Mouse (Mus musculus) liver, embryonic 14.5 days (tissue): ENCODE data around the gene Fads3. TPM values are rescaled to one million over a fixed set of nuclear protein-coding genes. Genes with fewer than 3 reads are reported as not detected.

Source experiments
- ATAC-seq: fragments of 200-750 bp; cut with Nextera tagmentation; 2 replicates; pipeline ENCODE4 v1.8.0; 2017; ENCODE audit warnings: moderate number of reproducible peaks, mild to moderate bottlenecking, moderate library complexity; ENCODE audit not compliant: insufficient read depth
- DNase-seq, 3 experiments: peaks; one replicate each; pipeline ENCODE4 v3.0.0-alpha.2; 2012 to 2013; ENCODE audit warnings: low read depth in 3 of 3, low spot score in 3 of 3
- H3K27ac ChIP-seq: fragments of 300-500 bp; sonication (generic); 2 replicates; pipeline ENCODE4 v1.5.1; 2014; ENCODE audit warnings: moderate library complexity, mild to moderate bottlenecking, control low read depth, inconsistent platforms
- H3K27me3 ChIP-seq: fragments of 300-500 bp; sonication (generic); 2 replicates; pipeline ENCODE4 v1.6.1; 2014; ENCODE audit warnings: mild to moderate bottlenecking, low read length, moderate library complexity; ENCODE audit not compliant: control insufficient read depth, insufficient read depth
- H3K36me3 ChIP-seq: fragments of 300-500 bp; sonication (generic); replicated peaks from 2 replicates; pipeline ENCODE4 v1.6.1; 2014; ENCODE audit warnings: low read depth; ENCODE audit not compliant: control insufficient read depth, insufficient read depth
- H3K4me1 ChIP-seq, 2 experiments: fragments of 200-500 bp in 1 of 2; fragments of 300-500 bp in 1 of 2; sonication (generic) in 1 of 2; replicated peaks; 2 replicates each; pipeline ENCODE4 v1.6.1; 2012 to 2014; ENCODE audit warnings: antibody characterized with exemption in 1 of 2, inconsistent platforms in 1 of 2, low read length in 1 of 2; ENCODE audit not compliant: control insufficient read depth in 2 of 2, insufficient read depth in 2 of 2
- H3K4me2 ChIP-seq: fragments of 300-500 bp; sonication (generic); 2 replicates; pipeline ENCODE4 v1.6.1; 2014; ENCODE audit warnings: low read depth, mild to moderate bottlenecking, control low read depth, moderate library complexity
- H3K4me3 ChIP-seq, 2 experiments: fragments of 200-500 bp in 1 of 2; fragments of 300-500 bp in 1 of 2; sonication (generic) in 1 of 2; 2 replicates each; pipeline ENCODE4 v1.5.1; 2012 to 2014; ENCODE audit warnings: low read depth in 2 of 2, low read length in 2 of 2, mild to moderate bottlenecking in 2 of 2, control low read depth in 1 of 2, inconsistent platforms in 1 of 2, moderate library complexity in 1 of 2; ENCODE audit not compliant: insufficient read depth in 1 of 2
- H3K9ac ChIP-seq: fragments of 300-500 bp; sonication (generic); replicated peaks from 2 replicates; pipeline ENCODE4 v1.6.1; 2014; ENCODE audit warnings: mild to moderate bottlenecking, control low read depth, moderate library complexity
- H3K9me3 ChIP-seq: fragments of 300-500 bp; sonication (generic); 2 replicates; pipeline ENCODE4 v1.6.1; 2016; ENCODE audit warnings: low read length, mixed read lengths; ENCODE audit not compliant: control insufficient read depth
- CTCF ChIP-seq: IDR thresholded peaks from 2 replicates; pipeline ENCODE4 v1.5.1; 2016; ENCODE audit warnings: antibody characterized with exemption, low read depth, control low read depth
- EP300 ChIP-seq: IDR thresholded peaks from 2 replicates; pipeline ENCODE4 v1.6.1; 2016; ENCODE audit warnings: antibody characterized with exemption, low read depth
- WGBS: fragments of 180-500 bp; shearing (Covaris S2); extraction: QIAGEN DNeasy Blood & Tissue Kit; methylation state at CpG from one replicate; pipeline ENCODE4 v1.1.7; 2014; ENCODE audit not compliant: insufficient replicate concordance; 5-methylcytosine and 5-hydroxymethylcytosine counted together
- polyA plus RNA-seq, 2 experiments: library from polyadenylated mRNA; depleted of rRNA in 1 of 2; stranded (reverse) in 1 of 2; unstranded in 1 of 2; fragments of >200 nt; fragmentation: Nextera tagmentation in 1 of 2; extraction: Ambion mirVana in 1 of 2; gene quantifications; 2 replicates each; pipeline versions ENCODE4 v1.2.1 to v1.2.3; 2012 to 2014

The Fads3 gene
- polyA plus RNA-seq, 2 experiments = 4.4 to 8.2 TPM

DNA sequence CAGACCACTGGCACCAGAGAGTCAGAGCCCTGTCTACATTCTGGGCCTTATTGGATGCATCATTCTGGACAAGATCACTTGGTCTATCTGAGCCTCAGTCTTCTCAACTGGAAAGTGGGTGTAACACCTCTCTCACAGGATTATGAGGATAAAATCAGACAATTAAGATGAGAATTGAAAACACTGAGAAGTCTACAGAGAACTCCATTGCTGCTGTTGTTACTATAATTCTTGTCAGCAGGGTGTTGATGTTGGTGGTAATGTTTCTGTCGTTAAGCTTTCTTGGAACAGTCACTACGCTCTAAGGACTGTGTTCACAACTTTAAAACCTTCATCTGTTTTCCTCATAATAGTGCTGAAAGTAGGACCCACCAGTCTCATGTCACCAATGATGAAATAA is 65.3 kb downstream of the Fads3 start:
- Histone ChIP-seq H3K27me3 (no peaks in the 10 kb centered on the region), H3K4me1 (peaks cover 17 to 30% of the 10 kb centered on the region in 2 experiments), H3K9me3 (no peaks in the 10 kb centered on the region), H3K9ac (no peak overlapping the region), H3K4me2 (no peak overlapping the region), H3K36me3 (no peaks in the 10 kb centered on the region), H3K4me3 (no peak overlapping the region), H3K27ac (no peak overlapping the region)
- 79% methylated on average over 2 of the region's 2 CpGs for WGBS
- DNase-seq (no peak), ATAC-seq (no peak)
- no peak for TF ChIP-seq CTCF
- no peak for TF ChIP-seq EP300

DNA sequence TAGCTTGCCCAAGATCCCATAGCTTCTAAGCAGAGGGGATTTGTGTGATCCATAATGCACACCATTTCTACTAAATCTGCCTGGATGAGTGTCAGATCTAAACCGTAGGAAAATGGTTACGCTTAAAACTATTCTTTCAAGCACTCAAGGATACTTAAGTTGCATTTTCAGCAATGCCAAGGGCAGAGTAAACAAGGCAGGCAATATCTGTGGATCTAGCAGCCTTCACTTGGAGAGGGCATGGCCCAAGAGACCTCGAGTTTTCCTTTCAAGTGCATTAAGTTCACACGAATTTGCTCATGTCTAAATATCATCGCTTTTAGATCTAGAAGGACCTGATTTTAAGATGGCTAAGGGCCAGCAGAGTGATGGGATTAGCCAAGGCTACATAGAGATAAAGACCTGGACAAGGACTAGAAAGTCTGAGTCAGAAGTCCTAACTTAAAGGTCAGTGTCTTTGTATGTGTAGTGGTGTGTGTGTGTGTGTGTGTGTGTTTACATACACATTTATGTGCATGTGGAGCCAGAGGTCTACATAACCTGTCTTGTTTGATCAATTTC is 65.8 kb downstream of the Fads3 start:
- no peak for DNase-seq
- WGBS = 65% methylated on average over 5 of the region's 5 CpGs

DNA sequence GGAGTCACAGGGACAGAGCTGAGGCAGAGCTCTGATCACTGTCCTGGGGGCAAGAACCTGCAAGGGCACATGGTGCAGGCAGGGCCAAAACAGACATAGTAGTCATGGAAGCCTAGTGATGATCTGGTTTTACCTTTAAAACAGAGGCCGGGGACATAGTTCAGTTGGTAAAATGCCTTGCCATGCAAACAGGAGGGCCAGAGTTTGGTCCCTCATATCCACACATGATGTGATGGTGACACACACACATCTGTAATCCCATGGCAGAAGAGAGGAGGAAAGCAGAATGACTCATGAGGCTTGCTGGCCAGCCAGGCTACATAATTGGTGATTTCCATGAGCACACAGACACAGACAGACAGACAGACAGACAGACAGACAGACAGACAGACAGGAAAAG is 66.8 kb downstream of the Fads3 start:
- no peaks in the 10 kb centered on the region for H3K9me3 ChIP-seq
- H3K27me3 ChIP-seq = no peaks in the 10 kb centered on the region
- DNase-seq (no peak), ATAC-seq (no peak)
- H3K4me2 ChIP-seq = no peak overlapping the region
- 80% methylated on average over 1 of the region's 1 CpGs for WGBS
- H3K9ac ChIP-seq = no peak overlapping the region
- peaks cover 17 to 26% of the 10 kb centered on the region in 2 experiments for H3K4me1 ChIP-seq
- H3K27ac ChIP-seq = no peak overlapping the region
- no peak overlapping the region for H3K4me3 ChIP-seq
- TF ChIP-seq CTCF (no peak), EP300 (no peak)
- H3K36me3 ChIP-seq = no peaks in the 10 kb centered on the region

More for the DNA sequence above, 65.8 kb downstream of the Fads3 start:
- H3K27me3 ChIP-seq = no peaks in the 10 kb centered on the region
- H3K4me3 ChIP-seq = no peak overlapping the region
- H3K27ac ChIP-seq = no peak overlapping the region
- peaks cover 17 to 30% of the 10 kb centered on the region in 2 experiments for H3K4me1 ChIP-seq
- no peaks in the 10 kb centered on the region for H3K36me3 ChIP-seq
- no peaks in the 10 kb centered on the region for H3K9me3 ChIP-seq
- TF ChIP-seq CTCF = no peak
- TF ChIP-seq EP300 = no peak
- no peak overlapping the region for H3K4me2 ChIP-seq
- H3K9ac ChIP-seq = no peak overlapping the region
- ATAC-seq = no peak

DNA sequence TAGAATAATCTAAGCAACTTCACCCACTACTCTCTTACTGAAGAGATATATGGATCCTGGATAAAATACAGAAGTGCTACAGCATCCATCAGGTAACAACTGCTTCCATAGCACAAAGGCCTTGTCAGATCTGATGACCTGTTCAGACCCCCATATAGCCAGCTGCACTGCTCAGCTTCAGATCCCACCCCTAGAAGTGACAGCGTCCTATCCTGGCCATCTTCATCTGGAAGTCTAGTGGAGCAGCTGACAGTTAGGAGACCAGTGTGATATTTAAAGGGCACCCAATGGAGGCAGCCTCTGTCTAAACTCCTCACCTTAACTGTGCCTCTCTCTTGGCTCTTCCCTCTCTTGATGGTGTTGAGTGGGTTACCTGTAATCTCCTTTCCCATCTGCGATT is 67.3 kb downstream of the Fads3 start:
- no peak overlapping the region for H3K4me3 ChIP-seq
- 81% methylated on average over 2 of the region's 2 CpGs for WGBS
- H3K27ac ChIP-seq = no peak overlapping the region
- ATAC-seq = no peak
- no peak overlapping the region for H3K4me2 ChIP-seq
- no peaks in the 10 kb centered on the region for H3K36me3 ChIP-seq
- no peaks in the 10 kb centered on the region for H3K9me3 ChIP-seq
- no peak overlapping the region for H3K9ac ChIP-seq
- H3K27me3 ChIP-seq = no peaks in the 10 kb centered on the region
- peaks cover 17 to 24% of the 10 kb centered on the region in 2 experiments for H3K4me1 ChIP-seq
- DNase-seq = no peak
- TF ChIP-seq EP300 (no peak), CTCF (no peak)

Other genes starting within 250 kb of the Fads3 start
- gene Scgb2a2, start 194.0 kb upstream of the Fads3 start, polyA plus RNA-seq (2012; rRNA removed) = not detected in 2 replicates
- not detected in 2 replicates for gene Scgb2a2, start 194.0 kb upstream of the Fads3 start, polyA plus RNA-seq (2014; fragmentation: Nextera tagmentation; extraction: Ambion mirVana)
- gene Incenp, start 142.0 kb upstream of the Fads3 start, polyA plus RNA-seq (2012; rRNA removed) = 51.1 and 69.7 TPM in 2 replicates
- 72.0 and 86.3 TPM in 2 replicates for gene Incenp, start 142.0 kb upstream of the Fads3 start, polyA plus RNA-seq (2014; fragmentation: Nextera tagmentation; extraction: Ambion mirVana)
- 1,645 and 1,653 TPM in 2 replicates for gene Fth1, start 61.0 kb upstream of the Fads3 start, polyA plus RNA-seq (2012; rRNA removed)
- 3,787 and 3,976 TPM in 2 replicates for gene Fth1, start 61.0 kb upstream of the Fads3 start, polyA plus RNA-seq (2014; fragmentation: Nextera tagmentation; extraction: Ambion mirVana)
- 0.08 TPM in 1 of 2 replicates, not detected in the other for gene Best1, start 39.9 kb upstream of the Fads3 start, polyA plus RNA-seq (2012; rRNA removed)
- gene Best1, start 39.9 kb upstream of the Fads3 start, polyA plus RNA-seq (2014; fragmentation: Nextera tagmentation; extraction: Ambion mirVana) = 0.09 and 0.10 TPM in 2 replicates
- 116 and 122 TPM in 2 replicates for gene Rab3il1, start 39.9 kb upstream of the Fads3 start, polyA plus RNA-seq (2012; rRNA removed)
- 240 and 255 TPM in 2 replicates for gene Rab3il1, start 39.9 kb upstream of the Fads3 start, polyA plus RNA-seq (2014; fragmentation: Nextera tagmentation; extraction: Ambion mirVana)
- 41.9 and 49.2 TPM in 2 replicates for gene Fads2, start 60.2 kb downstream of the Fads3 start, polyA plus RNA-seq (2012; rRNA removed)
- gene Fads2, start 60.2 kb downstream of the Fads3 start, polyA plus RNA-seq (2014; fragmentation: Nextera tagmentation; extraction: Ambion mirVana) = 22.7 and 25.8 TPM in 2 replicates
- 27.3 and 32.1 TPM in 2 replicates for gene Fads1, start 141.3 kb downstream of the Fads3 start, polyA plus RNA-seq (2012; rRNA removed)
- 45.2 and 50.5 TPM in 2 replicates for gene Fads1, start 141.3 kb downstream of the Fads3 start, polyA plus RNA-seq (2014; fragmentation: Nextera tagmentation; extraction: Ambion mirVana)
- 78.6 and 107 TPM in 2 replicates for gene Tmem258, start 162.4 kb downstream of the Fads3 start, polyA plus RNA-seq (2012; rRNA removed)
- gene Tmem258, start 162.4 kb downstream of the Fads3 start, polyA plus RNA-seq (2014; fragmentation: Nextera tagmentation; extraction: Ambion mirVana) = 397 and 402 TPM in 2 replicates
- 53.1 and 75.8 TPM in 2 replicates for gene Fen1, start 162.6 kb downstream of the Fads3 start, polyA plus RNA-seq (2012; rRNA removed)
- gene Fen1, start 162.6 kb downstream of the Fads3 start, polyA plus RNA-seq (2014; fragmentation: Nextera tagmentation; extraction: Ambion mirVana) = 131 and 145 TPM in 2 replicates
- gene Myrf, start 199.2 kb downstream of the Fads3 start, polyA plus RNA-seq (2012; rRNA removed) = 6.4 and 9.1 TPM in 2 replicates
- 3.5 and 3.7 TPM in 2 replicates for gene Myrf, start 199.2 kb downstream of the Fads3 start, polyA plus RNA-seq (2014; fragmentation: Nextera tagmentation; extraction: Ambion mirVana)